Mouse (Mus musculus) spleen, adult 2 months (tissue): ENCODE data around the gene Olfr305. TPM values are rescaled to one million over a fixed set of nuclear protein-coding genes. Genes with fewer than 3 reads are reported as not detected.

ENCODE experiments used
- DNase-seq, 2 experiments: peaks; one replicate each; pipeline versions ENCODE4 v3.0.0 to v3.0.0-alpha.2; 2012 to 2021; ENCODE audit warnings: low spot score in 2 of 2, low read depth in 1 of 2
- H3K27ac ChIP-seq: fragments of 200-500 bp; 2 replicates; pipeline ENCODE4 v1.5.1; 2012; ENCODE audit warnings: low read length, inconsistent platforms; ENCODE audit not compliant: insufficient read depth
- H3K27me3 ChIP-seq: fragments of 200-500 bp; 2 replicates; pipeline ENCODE4 v1.6.1; 2012; ENCODE audit warnings: mild to moderate bottlenecking, moderate library complexity, low read length, inconsistent platforms; ENCODE audit not compliant: control insufficient read depth, insufficient read depth
- H3K36me3 ChIP-seq: fragments of 200-500 bp; 2 replicates; pipeline ENCODE4 v1.6.1; 2012; ENCODE audit warnings: mild to moderate bottlenecking, low read length, inconsistent platforms; ENCODE audit not compliant: control insufficient read depth, insufficient read depth
- H3K4me1 ChIP-seq: fragments of 200-500 bp; 2 replicates; pipeline ENCODE4 v1.6.1; 2011; ENCODE audit warnings: inconsistent platforms; ENCODE audit not compliant: control insufficient read depth, insufficient read depth, insufficient read length
- H3K4me3 ChIP-seq: fragments of 200-500 bp; 2 replicates; pipeline ENCODE4 v1.5.1; 2011; ENCODE audit warnings: mild to moderate bottlenecking, inconsistent platforms; ENCODE audit not compliant: insufficient read depth, insufficient read length; ENCODE audit errors: extremely low read depth
- CTCF ChIP-seq: fragments of 200-500 bp; IDR thresholded peaks from 2 replicates; pipeline ENCODE4 v1.5.1; 2011; ENCODE audit warnings: mild to moderate bottlenecking, inconsistent platforms; ENCODE audit not compliant: insufficient read depth, insufficient read length, insufficient replicate concordance; ENCODE audit errors: extremely low read depth
- POLR2A ChIP-seq: fragments of 200-500 bp; IDR thresholded peaks from 2 replicates; pipeline ENCODE4 v1.6.1; 2011; ENCODE audit warnings: low read depth, low read length, inconsistent platforms
- WGBS: fragments of 180-500 bp; shearing (Covaris S2); methylation state at CpG from one replicate; pipeline ENCODE4 v1.1.7; 2018; 5-methylcytosine and 5-hydroxymethylcytosine counted together
- polyA plus RNA-seq: library from polyadenylated mRNA; depleted of rRNA; stranded (reverse); fragments of >200 nt; gene quantifications from 2 replicates; pipeline ENCODE4 v1.2.3, GENCODE M21; 2012; rRNA removed

Olfr305 gene
- polyA plus RNA-seq, 1 experiment: not detected

DNA sequence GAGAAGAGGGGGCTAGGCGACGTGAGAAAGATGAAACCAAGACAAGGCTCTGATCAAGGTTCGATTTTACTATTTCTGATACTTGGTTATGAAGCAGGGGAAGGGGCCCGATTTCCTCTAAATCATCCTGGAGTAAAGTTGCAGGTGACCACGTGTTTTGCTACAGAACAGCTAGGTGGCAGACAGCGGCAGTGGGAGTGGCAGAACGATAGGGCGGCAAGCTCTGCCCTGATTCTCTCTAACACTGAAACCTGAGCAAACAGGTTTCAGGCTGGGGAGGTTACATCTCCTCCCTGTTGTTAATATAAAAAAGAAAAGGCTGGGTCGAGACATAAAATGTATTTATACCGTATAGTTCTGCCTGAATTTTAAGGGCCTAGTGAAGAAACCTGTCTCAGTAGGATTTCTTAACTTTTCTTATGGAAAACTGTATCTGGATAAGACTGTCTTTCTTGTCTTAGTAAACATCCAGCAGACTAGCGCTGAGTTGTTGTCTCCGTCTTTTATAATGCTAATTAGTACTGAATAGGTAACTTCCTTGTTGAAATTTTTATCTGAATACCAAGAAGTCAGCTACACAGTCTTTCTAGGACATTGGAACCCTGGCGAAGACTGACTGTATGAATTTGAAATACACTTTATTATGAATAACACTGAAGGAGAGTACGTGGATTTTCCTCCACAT is 23.7 kb downstream of the Olfr305 start:
- Histone ChIP-seq H3K4me1 (no peaks in the 10 kb centered on the region), H3K27me3 (no peaks in the 10 kb centered on the region), H3K36me3 (no peaks in the 10 kb centered on the region), H3K27ac (no peak overlapping the region), H3K4me3 (no peak overlapping the region)
- DNase-seq: no peak
- TF ChIP-seq CTCF (no peak), POLR2A (no peak)
- 80% methylated on average over 14 of the region's 14 CpGs for WGBS

DNA sequence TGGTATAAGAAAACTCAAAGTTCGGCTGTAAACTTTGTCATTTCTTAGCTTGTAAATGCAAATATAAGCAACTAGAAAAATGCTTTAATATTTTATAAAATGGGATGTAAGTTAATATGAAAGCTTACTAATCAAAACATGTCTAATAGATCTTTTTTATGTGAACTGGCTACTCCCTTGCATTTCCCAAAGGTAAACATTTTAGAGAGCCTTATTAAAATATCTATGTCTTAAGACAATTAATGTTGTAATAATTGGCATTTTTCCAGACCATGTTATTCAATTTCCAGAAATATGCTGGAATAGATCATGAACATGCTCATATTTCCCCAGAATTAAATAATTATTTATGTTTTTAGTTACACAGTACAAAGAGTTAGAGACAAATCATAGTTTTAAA is 29.2 kb downstream of the Olfr305 start, which contains the start of gene Olfr307:
Gene Olfr307 (minus strand): TSS at position 101 of the 400 bp plus-strand sequence.
- H3K27me3 ChIP-seq: no peaks in the 10 kb centered on the region
- no peaks in the 10 kb centered on the region for H3K36me3 ChIP-seq
- no peaks in the 10 kb centered on the region for H3K4me1 ChIP-seq
- 78% methylated on average over 1 of the region's 1 CpGs for WGBS
- H3K27ac ChIP-seq: no peak within 1 kb of the TSS
- TF ChIP-seq CTCF: no peak
- H3K4me3 ChIP-seq: no peak within 1 kb of the TSS
- no peak for DNase-seq

- H3K4me3 ChIP-seq: no peak within 1 kb of the TSS
- no peaks in the 10 kb centered on the region for H3K4me1 ChIP-seq
- DNase-seq: no peak
- H3K27me3 ChIP-seq: no peaks in the 10 kb centered on the region
- no peak for TF ChIP-seq CTCF
- TF ChIP-seq POLR2A: no peak
- H3K27ac ChIP-seq: no peak within 1 kb of the TSS
- no peaks in the 10 kb centered on the region for H3K36me3 ChIP-seq
Observed at GRCm38 (mm10) chr7:86325530-86325929, 41.2 kb downstream of the Olfr305 start, which contains the start of gene Olfr308. Gene Olfr308 (minus strand): TSS chr7:86325630.

- no peak overlapping the region for H3K27ac ChIP-seq
- no peaks in the 10 kb centered on the region for H3K4me1 ChIP-seq
- H3K27me3 ChIP-seq: no peaks in the 10 kb centered on the region
- H3K36me3 ChIP-seq: no peaks in the 10 kb centered on the region
- 53% methylated on average over 2 of the region's 2 CpGs for WGBS
- TF ChIP-seq CTCF (no peak), POLR2A (no peak)
- H3K4me3 ChIP-seq: no peak overlapping the region
- DNase-seq: no peak
Observed at GRCm38 (mm10) chr7:86321323-86321722, 45.4 kb downstream of the Olfr305 start.

DNA sequence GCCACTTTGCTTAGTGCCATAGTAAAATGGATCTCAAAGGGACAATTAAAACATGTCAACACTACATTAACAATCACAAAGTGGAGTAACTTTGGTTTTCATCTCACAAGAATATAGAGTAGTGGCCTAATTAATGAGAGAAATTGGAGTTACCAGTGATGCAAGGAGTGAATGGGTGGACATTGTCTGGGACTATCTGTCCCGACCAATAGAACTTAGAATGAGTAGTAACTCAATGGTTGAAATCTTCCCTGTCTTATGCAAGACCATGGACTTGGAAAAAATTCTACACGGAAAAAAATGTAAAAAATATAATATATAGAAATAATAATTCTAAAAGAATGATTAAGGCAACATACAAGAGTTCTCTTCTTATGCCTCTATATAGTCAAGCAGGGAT is 53.1 kb downstream of the Olfr305 start, which contains the start of gene Olfr309:
Gene Olfr309 (minus strand): TSS at position 101 of the 400 bp plus-strand sequence.
- H3K4me3 ChIP-seq: no peak within 1 kb of the TSS
- no peaks in the 10 kb centered on the region for H3K4me1 ChIP-seq
- 71% methylated on average over 2 of the region's 2 CpGs for WGBS
- H3K27me3 ChIP-seq: no peaks in the 10 kb centered on the region
- H3K36me3 ChIP-seq: no peaks in the 10 kb centered on the region
- DNase-seq: no peak
- H3K27ac ChIP-seq: no peak within 1 kb of the TSS
- TF ChIP-seq POLR2A (no peak), CTCF (no peak)

Other genes starting within 250 kb of the Olfr305 start
- gene Vmn2r75, start 195.2 kb downstream of the Olfr305 start, polyA plus RNA-seq: not detected in 2 replicates
- gene Vmn2r76, start 120.6 kb downstream of the Olfr305 start, polyA plus RNA-seq: not detected in 2 replicates
- gene Olfr310, start 89.8 kb downstream of the Olfr305 start, polyA plus RNA-seq: not detected in 2 replicates
- not detected in 2 replicates for gene Olfr309, start 53.2 kb downstream of the Olfr305 start, polyA plus RNA-seq
- gene Olfr308, start 41.3 kb downstream of the Olfr305 start, polyA plus RNA-seq: not detected in 2 replicates
- gene Olfr307, start 29.3 kb downstream of the Olfr305 start, polyA plus RNA-seq: not detected in 2 replicates
- not detected in 2 replicates for gene Olfr304, start 19.7 kb upstream of the Olfr305 start, polyA plus RNA-seq
- not detected in 2 replicates for gene Olfr303, start 30.9 kb upstream of the Olfr305 start, polyA plus RNA-seq
- not detected in 2 replicates for gene Olfr301, start 36.9 kb upstream of the Olfr305 start, polyA plus RNA-seq
- gene Olfr299, start 93.0 kb upstream of the Olfr305 start, polyA plus RNA-seq: not detected in 2 replicates
- not detected in 2 replicates for gene Olfr298, start 125.6 kb upstream of the Olfr305 start, polyA plus RNA-seq
- gene Olfr297, start 153.0 kb upstream of the Olfr305 start, polyA plus RNA-seq: not detected in 2 replicates
- not detected in 2 replicates for gene Olfr295, start 216.9 kb upstream of the Olfr305 start, polyA plus RNA-seq
- gene Olfr294, start 249.7 kb upstream of the Olfr305 start, polyA plus RNA-seq: not detected in 2 replicates